Mouse (Mus musculus): ENCODE results near the gene Tst. TPM values are rescaled to one million over a fixed set of nuclear protein-coding genes. Genes with fewer than 3 reads are reported as not detected.

The Tst gene
- polyA plus RNA-seq, 1 experiment from 2014 or later: 363 TPM

DNA sequence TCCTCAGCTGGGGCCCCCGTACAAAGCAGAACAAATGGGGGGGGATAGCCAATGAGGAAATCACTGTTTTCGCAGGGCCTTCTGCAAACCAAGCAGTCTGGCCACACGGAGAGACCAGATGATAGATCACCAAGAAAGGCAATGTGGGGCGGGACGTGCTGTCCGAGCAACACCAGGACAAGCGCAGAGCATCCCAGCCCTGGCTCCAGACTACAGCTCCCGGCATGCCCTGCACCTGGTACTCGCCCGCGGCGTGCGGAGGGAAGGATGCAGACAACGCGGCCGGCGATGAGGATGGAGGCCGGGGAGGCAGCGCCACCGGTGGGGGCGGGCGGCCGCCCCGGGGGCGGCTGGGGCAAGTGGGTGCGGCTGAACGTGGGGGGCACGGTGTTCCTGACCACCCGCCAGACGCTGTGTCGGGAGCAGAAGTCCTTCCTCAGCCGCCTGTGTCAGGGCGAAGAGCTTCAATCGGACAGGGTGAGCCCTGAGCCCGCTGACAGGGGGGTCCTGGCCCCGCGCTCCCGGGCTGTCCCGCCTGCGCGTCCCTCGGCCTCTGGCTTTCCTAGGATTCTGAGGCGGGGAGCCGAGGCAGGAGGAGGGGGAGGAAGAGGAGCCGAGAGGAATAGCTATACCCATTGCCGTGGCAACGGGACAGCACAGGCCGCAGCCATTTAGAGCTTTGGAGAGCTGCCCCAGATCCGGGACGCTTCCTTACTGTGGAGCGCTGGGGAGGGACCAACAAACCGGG lies 22.9 kb upstream of the Tst start, which contains the start of gene Kctd17:
Gene Kctd17 (plus strand): TSS at position 174 of the 748 bp plus-strand sequence.
- TF ChIP-seq CTCF (IDR thresholded peaks at IDR 0.05; ENCODE audit: low read depth) (no peak), EP300 (IDR thresholded peaks at IDR 0.05; ENCODE audit: low read depth) (no peak)
- peak; percentile 69 for DNase-seq
- peak within 1 kb of the TSS; percentile 41 for H3K4me3 ChIP-seq (ENCODE audit: low read depth, low read length)
- peak; percentile 49 for ATAC-seq
- H3K27ac ChIP-seq (ENCODE audit: low read depth): 0 out of 2 replicates have a peak within 1 kb of the TSS, but pooled peaks have one; percentile 44
- H3K4me2 ChIP-seq (ENCODE audit: low read depth, low read length): peak within 1 kb of the TSS; percentile 60
- peaks cover 17% of the 10 kb centered on the region for H3K27me3 ChIP-seq (ENCODE audit: insufficient read depth, low read length)
- no peaks in the 10 kb centered on the region for H3K9me3 ChIP-seq (ENCODE audit: low read length)
- H3K9ac ChIP-seq (replicated peaks): peak within 1 kb of the TSS; percentile 45
- no peaks in the 10 kb centered on the region for H3K36me3 ChIP-seq (replicated peaks; ENCODE audit: insufficient read depth, low read length)
- WGBS (ENCODE audit: insufficient replicate concordance): 6% methylated on average over 43 of the region's 52 CpGs
- H3K4me1 ChIP-seq (ENCODE audit: insufficient read depth): peaks cover 9% of the 10 kb centered on the region

DNA sequence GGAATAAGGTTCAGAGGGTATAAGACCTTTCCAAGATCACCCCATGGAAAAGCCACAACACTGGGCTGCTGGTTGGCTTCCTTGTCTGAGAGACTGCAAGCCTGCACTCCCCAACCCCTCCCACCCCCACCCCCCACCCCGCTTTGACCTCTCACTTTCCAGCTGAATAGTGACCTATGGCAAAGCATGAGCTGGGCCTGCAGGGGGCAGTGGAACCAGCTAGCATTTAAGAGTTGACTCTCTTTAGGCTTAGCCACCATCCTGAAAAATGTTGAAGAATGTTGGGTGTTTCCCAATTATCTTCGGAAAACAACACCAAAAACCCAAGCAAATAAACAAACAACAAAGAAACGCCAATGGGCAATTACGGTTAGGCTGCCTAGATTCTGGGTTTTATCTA lies 19.5 kb upstream of the Tst start:
- 67% methylated on average over 4 of the region's 4 CpGs for WGBS (ENCODE audit: insufficient replicate concordance)
- no peak overlapping the region for H3K4me3 ChIP-seq (ENCODE audit: low read depth, low read length)
- TF ChIP-seq CTCF (IDR thresholded peaks at IDR 0.05; ENCODE audit: low read depth) (peak; percentile 28), EP300 (IDR thresholded peaks at IDR 0.05; ENCODE audit: low read depth) (no peak)
- H3K27ac ChIP-seq (ENCODE audit: low read depth): no peak overlapping the region
- DNase-seq: no peak
- peaks cover 17% of the 10 kb centered on the region for H3K27me3 ChIP-seq (ENCODE audit: insufficient read depth, low read length)
- H3K4me2 ChIP-seq (ENCODE audit: low read depth, low read length): no peak overlapping the region
- H3K36me3 ChIP-seq (replicated peaks; ENCODE audit: insufficient read depth, low read length): no peaks in the 10 kb centered on the region
- no peaks in the 10 kb centered on the region for H3K9me3 ChIP-seq (ENCODE audit: low read length)
- no peak overlapping the region for H3K9ac ChIP-seq (replicated peaks)
- H3K4me1 ChIP-seq (ENCODE audit: insufficient read depth): peaks cover 12% of the 10 kb centered on the region
- no peak for ATAC-seq

DNA sequence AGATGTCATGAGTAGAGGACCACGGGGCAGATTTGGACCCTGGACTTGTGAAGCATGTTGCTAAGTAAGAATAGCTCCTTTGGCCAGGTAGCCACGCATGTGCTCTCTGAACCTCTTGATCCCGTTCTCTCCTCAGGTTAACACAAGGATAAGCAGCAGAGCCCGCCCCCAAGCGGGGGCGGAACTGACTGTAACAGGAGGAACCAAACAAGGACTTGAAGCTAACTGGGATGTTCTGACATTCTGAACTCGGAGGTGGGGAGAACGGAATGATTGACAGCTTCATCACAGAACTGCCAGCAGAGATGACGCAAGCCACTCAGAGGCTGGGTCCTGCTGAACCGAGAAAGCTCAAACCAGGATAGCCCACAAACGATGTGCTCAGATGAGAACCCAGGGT lies 18.8 kb upstream of the Tst start:
- H3K4me3 ChIP-seq (ENCODE audit: low read depth, low read length): no peak overlapping the region
- no peaks in the 10 kb centered on the region for H3K9me3 ChIP-seq (ENCODE audit: low read length)
- 28% methylated on average over 11 of the region's 11 CpGs for WGBS (ENCODE audit: insufficient replicate concordance)
- H3K36me3 ChIP-seq (replicated peaks; ENCODE audit: insufficient read depth, low read length): no peaks in the 10 kb centered on the region
- H3K9ac ChIP-seq (replicated peaks): no peak overlapping the region
- H3K27me3 ChIP-seq (ENCODE audit: insufficient read depth, low read length): peaks cover 16% of the 10 kb centered on the region
- no peak for TF ChIP-seq EP300 (IDR thresholded peaks at IDR 0.05; ENCODE audit: low read depth)
- no peak for TF ChIP-seq CTCF (IDR thresholded peaks at IDR 0.05; ENCODE audit: low read depth)
- H3K27ac ChIP-seq (ENCODE audit: low read depth): 0 out of 2 replicates have a peak overlapping the region, but pooled peaks have one; percentile 3
- DNase-seq (peak; percentile 62), ATAC-seq (peak; percentile 49)
- H3K4me1 ChIP-seq (ENCODE audit: insufficient read depth): peaks cover 12% of the 10 kb centered on the region
- H3K4me2 ChIP-seq (ENCODE audit: low read depth, low read length): no peak overlapping the region

DNA sequence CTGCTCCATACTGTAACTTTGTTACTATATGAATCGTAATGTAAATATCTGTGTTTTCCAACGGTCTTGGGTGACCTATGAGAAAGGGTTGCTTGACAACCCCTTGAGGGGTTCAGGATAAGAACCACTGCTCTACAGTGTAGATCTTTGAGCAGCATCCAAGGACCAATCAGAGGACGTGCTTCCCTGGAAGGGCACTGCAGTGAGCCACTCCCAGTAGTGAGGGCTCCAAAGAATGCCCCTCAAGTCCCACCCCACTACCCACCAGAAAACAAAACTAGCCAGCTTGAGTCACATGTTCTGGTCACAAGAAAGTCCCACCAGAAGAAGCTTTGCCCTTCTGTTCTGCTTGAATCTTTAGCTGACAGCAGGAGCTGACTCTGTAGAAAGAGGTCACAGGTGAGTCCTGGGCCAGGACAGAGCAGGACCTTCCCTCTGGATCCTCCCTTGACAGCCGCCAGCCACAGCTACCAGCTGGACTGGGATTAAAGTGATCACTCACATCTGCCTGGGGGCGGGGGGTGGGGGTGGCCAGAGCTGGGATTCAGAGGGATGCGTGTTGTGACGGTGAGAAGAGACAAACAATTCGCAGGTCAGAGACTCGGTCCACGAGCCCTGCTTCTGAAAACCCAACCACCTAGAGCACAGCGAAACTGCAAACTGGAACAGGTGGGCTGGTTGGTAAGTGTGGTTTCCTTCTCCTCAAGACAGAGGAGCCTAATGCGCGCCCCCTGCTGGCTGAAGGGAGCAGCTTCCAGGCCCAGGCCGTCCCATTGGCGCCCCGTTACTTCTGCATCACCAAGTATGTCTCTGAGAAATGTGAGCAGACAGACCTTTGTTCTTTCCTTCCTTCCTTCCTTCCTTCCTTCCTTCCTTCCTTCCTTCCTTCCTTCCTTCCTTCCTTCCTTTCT lies 16.6 kb upstream of the Tst start:
- H3K36me3 ChIP-seq (replicated peaks; ENCODE audit: insufficient read depth, low read length): no peaks in the 10 kb centered on the region
- DNase-seq (peak; percentile 91), ATAC-seq (peak; percentile 77)
- peak overlapping the region; percentile 21 for H3K4me3 ChIP-seq (ENCODE audit: low read depth, low read length)
- no peaks in the 10 kb centered on the region for H3K9me3 ChIP-seq (ENCODE audit: low read length)
- WGBS (ENCODE audit: insufficient replicate concordance): 16% methylated on average over 16 of the region's 16 CpGs
- peak; percentile 96 for TF ChIP-seq CTCF (IDR thresholded peaks at IDR 0.05; ENCODE audit: low read depth)
- TF ChIP-seq EP300 (IDR thresholded peaks at IDR 0.05; ENCODE audit: low read depth): no peak
- peak overlapping the region; percentile 63 for H3K4me2 ChIP-seq (ENCODE audit: low read depth, low read length)
- H3K4me1 ChIP-seq (ENCODE audit: insufficient read depth): peaks cover 17% of the 10 kb centered on the region
- H3K9ac ChIP-seq (replicated peaks): no peak overlapping the region
- H3K27ac ChIP-seq (ENCODE audit: low read depth): peak overlapping the region; percentile 2; the same call in 1 of the 2 replicates
- H3K27me3 ChIP-seq (ENCODE audit: insufficient read depth, low read length): no peaks in the 10 kb centered on the region

DNA sequence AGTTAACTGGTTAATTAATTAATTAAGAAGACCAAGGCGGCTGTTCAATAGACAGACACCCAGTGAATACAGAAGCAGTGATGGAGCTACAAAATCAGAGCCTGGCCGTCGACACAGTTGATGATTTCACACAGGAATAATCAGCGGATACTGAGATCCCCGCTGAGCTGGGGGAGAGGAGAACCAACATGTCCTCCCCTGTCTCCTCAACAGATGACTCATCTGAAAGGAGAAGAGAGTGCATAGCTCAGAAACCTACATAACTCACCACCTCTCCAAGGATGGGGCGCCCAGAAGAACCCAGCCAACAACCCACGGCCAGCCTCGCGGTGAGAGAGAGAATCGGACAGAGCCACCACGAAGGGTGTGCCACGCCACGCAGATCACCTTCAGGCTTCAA lies 14.7 kb upstream of the Tst start:
- Histone ChIP-seq H3K36me3 (replicated peaks; ENCODE audit: insufficient read depth, low read length) (no peaks in the 10 kb centered on the region), H3K4me2 (ENCODE audit: low read depth, low read length) (no peak overlapping the region), H3K27me3 (ENCODE audit: insufficient read depth, low read length) (no peaks in the 10 kb centered on the region), H3K9ac (replicated peaks) (no peak overlapping the region), H3K9me3 (ENCODE audit: low read length) (no peaks in the 10 kb centered on the region), H3K4me1 (ENCODE audit: insufficient read depth) (peaks cover 24% of the 10 kb centered on the region), H3K4me3 (ENCODE audit: low read depth, low read length) (no peak overlapping the region), H3K27ac (ENCODE audit: low read depth) (no peak overlapping the region)
- DNase-seq (no peak), ATAC-seq (no peak)
- WGBS (ENCODE audit: insufficient replicate concordance): 59% methylated on average over 13 of the region's 13 CpGs
- TF ChIP-seq CTCF (IDR thresholded peaks at IDR 0.05; ENCODE audit: low read depth): no peak
- TF ChIP-seq EP300 (IDR thresholded peaks at IDR 0.05; ENCODE audit: low read depth): no peak

DNA sequence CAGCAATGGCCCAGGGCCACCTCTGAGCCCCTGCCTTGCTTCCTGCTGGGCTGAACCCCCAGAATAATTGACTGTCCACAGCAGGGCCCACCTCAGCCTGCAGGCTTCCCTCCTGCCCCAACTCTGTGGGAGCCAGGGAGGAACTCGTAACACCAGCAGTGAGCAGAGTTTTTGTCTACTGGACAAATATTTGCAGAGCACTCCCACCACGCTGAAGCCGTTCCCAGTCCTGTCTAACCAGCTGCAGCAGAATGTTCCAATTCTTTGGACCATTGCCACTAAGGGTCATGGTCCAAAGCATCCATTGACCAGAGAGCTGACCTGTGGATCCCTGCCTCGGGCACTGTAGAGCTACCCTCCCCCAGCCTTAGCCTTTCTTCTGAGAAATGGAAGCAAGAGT lies 11.2 kb upstream of the Tst start:
- Histone ChIP-seq H3K4me3 (ENCODE audit: low read depth, low read length) (no peak overlapping the region), H3K27ac (ENCODE audit: low read depth) (peak overlapping the region; percentile 82), H3K27me3 (ENCODE audit: insufficient read depth, low read length) (no peaks in the 10 kb centered on the region), H3K4me1 (ENCODE audit: insufficient read depth) (peaks cover 44% of the 10 kb centered on the region), H3K36me3 (replicated peaks; ENCODE audit: insufficient read depth, low read length) (peaks cover 20% of the 10 kb centered on the region), H3K4me2 (ENCODE audit: low read depth, low read length) (peak overlapping the region; percentile 31; the same call in 1 of the 2 replicates), H3K9me3 (ENCODE audit: low read length) (no peaks in the 10 kb centered on the region), H3K9ac (replicated peaks) (0 out of 2 replicates have a peak overlapping the region, but pooled peaks have one; percentile 21)
- peak; percentile 79 for ATAC-seq
- DNase-seq: peak; percentile 69
- TF ChIP-seq EP300 (IDR thresholded peaks at IDR 0.05; ENCODE audit: low read depth) (peak; percentile 53; the same call in 1 of the 2 replicates), CTCF (IDR thresholded peaks at IDR 0.05; ENCODE audit: low read depth) (no peak)
- 57% methylated on average over 4 of the region's 4 CpGs for WGBS (ENCODE audit: insufficient replicate concordance)
